Mouse (Mus musculus) myocyte (in vitro differentiated cells): Measurements from ENCODE around the gene Srpr.

Source experiments
- CEBPB ChIP-seq: IDR thresholded peaks from 2 replicates; pipeline ENCODE4 v1.6.1; 2011; ENCODE audit warnings: mild to moderate bottlenecking, moderate library complexity; ENCODE audit not compliant: poor library complexity, insufficient read depth, severe bottlenecking
- E2F4 ChIP-seq: IDR thresholded peaks from one replicate; pipeline ENCODE4 v1.6.1; 2011; ENCODE audit warnings: mild to moderate bottlenecking, control low read depth, moderate library complexity; ENCODE audit not compliant: insufficient read depth
- MAX ChIP-seq: IDR thresholded peaks from one replicate; pipeline ENCODE4 v1.6.1; 2011; ENCODE audit warnings: low read depth, mild to moderate bottlenecking, control low read depth
- MYOD1 ChIP-seq, 3 experiments: IDR thresholded peaks; one replicate each; pipeline ENCODE4 v1.6.1; 2011; ENCODE audit warnings: control low read depth in 2 of 3, low read depth in 2 of 3, mild to moderate bottlenecking in 2 of 3, moderate library complexity in 1 of 3; ENCODE audit not compliant: insufficient read length in 2 of 3, control insufficient read depth in 1 of 3
- MYOG ChIP-seq, 3 experiments: IDR thresholded peaks; one replicate each; pipeline ENCODE4 v1.6.1; 2011; ENCODE audit warnings: control low read depth in 2 of 3, low read depth in 2 of 3, mild to moderate bottlenecking in 2 of 3; ENCODE audit not compliant: insufficient read length in 2 of 3, control insufficient read depth in 1 of 3, insufficient read depth in 1 of 3
- POLR2A ChIP-seq: IDR thresholded peaks from one replicate; pipeline ENCODE4 v1.6.1; 2011; ENCODE audit warnings: low read depth, mild to moderate bottlenecking, control low read depth, moderate library complexity; ENCODE audit not compliant: insufficient read length
- POLR2AphosphoS2 ChIP-seq: IDR thresholded peaks from one replicate; pipeline ENCODE4 v1.6.1; 2011; ENCODE audit warnings: low read depth, control low read depth; ENCODE audit not compliant: insufficient read length
- REST ChIP-seq: IDR thresholded peaks from one replicate; pipeline ENCODE4 v1.6.1; 2011; ENCODE audit warnings: mild to moderate bottlenecking, control low read depth, moderate library complexity; ENCODE audit not compliant: insufficient read depth, insufficient read length
- SRF ChIP-seq: IDR thresholded peaks from one replicate; pipeline ENCODE4 v1.6.1; 2011; ENCODE audit warnings: low read depth; ENCODE audit not compliant: control insufficient read depth, insufficient read length
- TCF12 ChIP-seq: IDR thresholded peaks from one replicate; pipeline ENCODE4 v1.6.1; 2011; ENCODE audit warnings: mild to moderate bottlenecking, control low read depth; ENCODE audit not compliant: poor library complexity, insufficient read depth, severe bottlenecking
- TCF3 ChIP-seq: IDR thresholded peaks from one replicate; pipeline ENCODE4 v1.6.1; 2011; ENCODE audit warnings: low read depth, control low read depth; ENCODE audit not compliant: insufficient read length
- USF1 ChIP-seq: IDR thresholded peaks from one replicate; pipeline ENCODE4 v1.6.1; 2011; ENCODE audit warnings: low read depth, mild to moderate bottlenecking, control low read depth, moderate library complexity

DNA sequence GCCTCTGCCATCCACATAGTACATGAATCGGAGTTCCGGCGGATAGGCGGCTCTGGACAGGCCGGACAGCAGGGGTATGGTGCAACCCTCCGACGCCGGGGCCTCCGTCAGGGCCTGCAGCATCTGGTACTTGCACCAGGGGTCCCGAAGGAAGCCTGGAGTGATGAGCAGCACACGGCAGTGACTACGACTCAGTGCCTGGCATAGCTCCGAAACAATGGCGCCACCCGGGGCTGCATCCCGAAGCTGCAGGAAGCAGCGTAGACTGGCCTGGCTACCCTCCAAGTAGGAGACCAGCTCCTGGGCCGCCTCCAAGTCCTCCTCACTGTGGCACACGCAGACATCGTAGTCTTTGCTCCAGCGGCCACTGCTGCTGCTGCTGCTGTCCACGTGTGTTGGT is 11.3 kb upstream of the Srpr start:
- TF ChIP-seq POLR2AphosphoS2 (no peak), E2F4 (no peak), MAX (no peak), TCF12 (no peak), MYOD1 (IDR thresholded peaks at IDR 0.05; ENCODE audit: control insufficient read depth in 1 of 3, insufficient read length in 2 of 3, low read depth in 2 of 3) (no peak), CEBPB (no peak), POLR2A (no peak), USF1 (no peak), REST (no peak), MYOG (IDR thresholded peaks at IDR 0.05; ENCODE audit: control insufficient read depth in 1 of 3, insufficient read depth in 1 of 3, insufficient read length in 2 of 3, low read depth in 2 of 3) (no peak), SRF (no peak), TCF3 (no peak)
